Mouse (Mus musculus): ENCODE measurements at regions not wholly inside any gene's neighbourhood (a gene's known extent, or its start where the extent isn't known, plus 50 kb on each side); places are given as distances from the start of the nearest gene placed in this dataset.

DNA sequence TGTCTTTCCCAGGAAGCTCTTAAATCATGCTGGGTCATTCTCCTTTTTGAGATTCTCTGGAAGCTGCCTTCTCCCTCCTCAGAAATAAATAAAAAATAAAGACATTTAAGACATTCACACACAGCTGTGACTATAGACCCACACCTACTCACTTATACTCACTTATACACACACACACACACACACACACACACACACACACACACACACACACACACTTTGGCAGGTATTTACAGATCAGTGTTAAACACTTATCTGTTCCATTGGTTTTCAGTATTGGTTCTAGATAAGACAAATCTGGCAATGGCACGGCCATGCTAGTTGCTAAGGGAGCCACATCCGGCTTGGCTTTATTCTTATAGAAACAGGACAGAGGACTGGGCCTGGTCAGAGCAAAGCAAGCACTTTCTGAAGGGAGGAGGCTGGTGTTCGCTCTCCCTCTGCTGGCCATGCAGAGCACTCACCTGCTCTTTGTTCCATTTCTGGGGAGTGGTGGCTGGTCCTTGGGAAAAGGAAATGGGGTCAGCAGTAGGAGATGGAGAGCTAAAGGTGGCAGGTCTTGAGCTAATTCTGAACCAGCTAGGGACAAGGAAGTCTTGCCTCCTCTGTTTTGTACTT, 123.8 kb upstream of the C1qtnf7 start:
- H3K9ac ChIP-seq (ENCODE audit: low read length) = no peak overlapping the region
- DNase-seq (ENCODE audit: low spot score) (peak; percentile 58), ATAC-seq (replicated peaks; ENCODE audit: low FRiP score, low TSS enrichment, low read depth) (peak; percentile 71; the same call in 1 of the 2 replicates)
- 10% methylated on average over 3 of the region's 3 CpGs for WGBS
- H3K27ac ChIP-seq (ENCODE audit: low read depth) = no peak overlapping the region
- H3K4me1 ChIP-seq (replicated peaks; ENCODE audit: control insufficient read depth, insufficient read depth, low read length) = no peaks in the 10 kb centered on the region
- no peaks in the 10 kb centered on the region for H3K36me3 ChIP-seq (ENCODE audit: control insufficient read depth, insufficient read depth, low read length)
- no peak overlapping the region for H3K4me2 ChIP-seq (ENCODE audit: low read length)
- no peaks in the 10 kb centered on the region for H3K27me3 ChIP-seq (replicated peaks; ENCODE audit: control insufficient read depth, insufficient read depth, low read length)
- no peak overlapping the region for H3K4me3 ChIP-seq (ENCODE audit: low read depth, low read length)
- H3K9me3 ChIP-seq (ENCODE audit: control insufficient read depth, low read length) = no peaks in the 10 kb centered on the region

DNA sequence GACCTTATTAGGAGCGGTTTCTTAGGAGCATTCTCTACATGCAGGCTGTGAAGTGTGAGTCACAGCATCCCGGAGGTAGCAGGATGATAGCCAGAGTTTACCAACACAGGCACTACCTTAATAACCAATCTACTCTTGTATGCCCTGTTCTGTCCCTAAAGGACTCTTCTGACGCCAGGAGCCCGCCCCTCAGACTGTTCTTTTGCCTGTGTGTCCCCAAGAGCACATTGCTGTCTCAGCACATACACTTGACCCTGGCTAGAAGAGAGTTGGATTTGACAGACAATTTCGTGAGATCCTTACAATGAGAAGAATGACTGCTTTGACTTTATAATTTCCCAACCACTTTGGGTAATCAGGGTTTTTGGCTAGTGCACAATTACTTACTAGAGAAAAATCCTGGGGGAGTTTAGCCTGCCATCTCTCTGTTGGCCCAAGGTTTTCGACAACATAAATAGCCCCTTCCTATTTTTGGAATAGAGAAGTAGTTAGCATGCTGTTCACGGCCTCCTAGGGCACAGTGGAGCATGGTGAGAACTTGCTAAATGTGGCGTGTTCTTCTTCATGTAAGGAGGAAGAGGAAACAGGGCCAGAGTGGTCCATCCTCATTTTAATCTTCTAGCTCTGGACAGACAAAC, 122.3 kb upstream of the C1qtnf7 start:
- Histone ChIP-seq H3K27me3 (replicated peaks; ENCODE audit: control insufficient read depth, insufficient read depth, low read length) (no peaks in the 10 kb centered on the region), H3K4me2 (ENCODE audit: low read length) (no peak overlapping the region), H3K9me3 (ENCODE audit: control insufficient read depth, low read length) (no peaks in the 10 kb centered on the region), H3K9ac (ENCODE audit: low read length) (no peak overlapping the region), H3K36me3 (ENCODE audit: control insufficient read depth, insufficient read depth, low read length) (no peaks in the 10 kb centered on the region), H3K4me3 (ENCODE audit: low read depth, low read length) (no peak overlapping the region), H3K27ac (ENCODE audit: low read depth) (no peak overlapping the region), H3K4me1 (replicated peaks; ENCODE audit: control insufficient read depth, insufficient read depth, low read length) (no peaks in the 10 kb centered on the region)
- DNase-seq (ENCODE audit: low spot score) (no peak), ATAC-seq (replicated peaks; ENCODE audit: low FRiP score, low TSS enrichment, low read depth) (no peak)
- WGBS = 83% methylated on average over 8 of the region's 8 CpGs

DNA sequence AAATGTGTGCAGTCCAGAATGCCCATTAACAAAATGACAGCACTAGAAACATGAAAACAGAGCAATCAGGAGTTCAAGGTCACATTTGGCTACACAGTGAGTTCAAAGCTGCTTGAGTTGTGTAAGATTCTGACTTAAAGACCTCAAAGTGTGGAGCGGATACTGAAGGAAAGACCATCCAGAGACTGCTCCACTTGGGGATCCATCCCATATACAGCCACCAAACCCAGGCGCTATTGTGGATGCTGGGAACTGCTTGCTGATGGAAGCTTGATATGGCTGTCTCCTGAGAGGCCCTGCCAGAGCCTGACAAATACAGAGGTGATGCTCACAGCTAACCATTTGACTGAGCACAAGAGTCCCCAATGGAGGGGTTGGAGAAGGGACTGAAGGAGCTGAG, 98.1 kb upstream of the C1qtnf7 start:
- H3K4me3 ChIP-seq (ENCODE audit: low read depth, low read length) = no peak overlapping the region
- H3K36me3 ChIP-seq (ENCODE audit: control insufficient read depth, insufficient read depth, low read length) = no peaks in the 10 kb centered on the region
- ATAC-seq (replicated peaks; ENCODE audit: low FRiP score, low TSS enrichment, low read depth) (no peak), DNase-seq (ENCODE audit: low spot score) (no peak)
- no peaks in the 10 kb centered on the region for H3K4me1 ChIP-seq (replicated peaks; ENCODE audit: control insufficient read depth, insufficient read depth, low read length)
- H3K9me3 ChIP-seq (ENCODE audit: control insufficient read depth, low read length) = no peaks in the 10 kb centered on the region
- H3K9ac ChIP-seq (ENCODE audit: low read length) = no peak overlapping the region
- H3K27ac ChIP-seq (ENCODE audit: low read depth) = no peak overlapping the region
- no peak overlapping the region for H3K4me2 ChIP-seq (ENCODE audit: low read length)
- 90% methylated on average over 2 of the region's 2 CpGs for WGBS
- no peaks in the 10 kb centered on the region for H3K27me3 ChIP-seq (replicated peaks; ENCODE audit: control insufficient read depth, insufficient read depth, low read length)

DNA sequence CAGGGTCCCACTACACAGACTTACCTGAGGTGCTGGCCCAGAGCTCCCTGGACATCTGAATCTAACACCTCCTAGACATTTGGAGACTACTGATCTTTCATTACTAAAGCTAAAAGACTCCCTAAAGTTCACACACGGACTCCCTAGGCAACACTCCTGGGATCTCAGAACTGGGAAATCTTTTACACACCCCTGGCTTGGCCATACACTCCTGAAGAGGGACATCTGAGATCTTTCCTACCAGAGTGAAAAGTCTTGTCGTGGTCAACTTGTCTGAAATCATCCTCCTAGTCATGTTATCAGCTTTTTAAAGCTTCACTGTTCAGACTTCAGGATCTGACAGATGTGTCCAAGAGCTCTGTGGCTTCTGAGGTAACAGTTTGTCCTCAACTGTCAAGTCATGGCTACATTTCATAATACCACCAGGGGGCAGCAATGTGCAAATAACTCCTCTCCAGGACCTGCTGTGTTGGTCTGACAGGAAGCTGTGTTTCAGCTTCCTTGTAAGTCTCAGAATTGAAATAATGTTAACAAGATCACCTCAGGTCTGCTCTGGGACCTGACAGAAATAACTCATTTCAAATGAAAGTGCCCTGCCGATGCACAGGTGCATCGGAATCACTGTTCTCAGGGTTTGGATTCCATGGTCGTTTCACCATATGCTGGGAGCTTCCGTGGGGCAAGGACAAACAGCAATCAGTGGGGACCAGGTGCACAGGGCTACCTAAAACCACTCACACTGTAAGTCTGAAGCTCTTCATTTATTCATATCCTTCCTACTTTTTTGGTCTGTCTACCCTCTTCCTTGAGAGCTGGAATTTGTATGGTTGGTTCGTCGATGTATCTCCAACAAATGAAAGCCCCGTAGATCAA, 92.3 kb upstream of the C1qtnf7 start:
- H3K4me3 ChIP-seq (ENCODE audit: low read depth, low read length) = no peak overlapping the region
- no peaks in the 10 kb centered on the region for H3K9me3 ChIP-seq (ENCODE audit: control insufficient read depth, low read length)
- H3K9ac ChIP-seq (ENCODE audit: low read length) = no peak overlapping the region
- no peaks in the 10 kb centered on the region for H3K27me3 ChIP-seq (replicated peaks; ENCODE audit: control insufficient read depth, insufficient read depth, low read length)
- H3K36me3 ChIP-seq (ENCODE audit: control insufficient read depth, insufficient read depth, low read length) = no peaks in the 10 kb centered on the region
- peak; percentile 72 for ATAC-seq (replicated peaks; ENCODE audit: low FRiP score, low TSS enrichment, low read depth)
- H3K4me1 ChIP-seq (replicated peaks; ENCODE audit: control insufficient read depth, insufficient read depth, low read length) = no peaks in the 10 kb centered on the region
- WGBS = 66% methylated on average over 9 of the region's 9 CpGs
- no peak overlapping the region for H3K27ac ChIP-seq (ENCODE audit: low read depth)
- peak; percentile 72 for DNase-seq (ENCODE audit: low spot score)
- no peak overlapping the region for H3K4me2 ChIP-seq (ENCODE audit: low read length)

DNA sequence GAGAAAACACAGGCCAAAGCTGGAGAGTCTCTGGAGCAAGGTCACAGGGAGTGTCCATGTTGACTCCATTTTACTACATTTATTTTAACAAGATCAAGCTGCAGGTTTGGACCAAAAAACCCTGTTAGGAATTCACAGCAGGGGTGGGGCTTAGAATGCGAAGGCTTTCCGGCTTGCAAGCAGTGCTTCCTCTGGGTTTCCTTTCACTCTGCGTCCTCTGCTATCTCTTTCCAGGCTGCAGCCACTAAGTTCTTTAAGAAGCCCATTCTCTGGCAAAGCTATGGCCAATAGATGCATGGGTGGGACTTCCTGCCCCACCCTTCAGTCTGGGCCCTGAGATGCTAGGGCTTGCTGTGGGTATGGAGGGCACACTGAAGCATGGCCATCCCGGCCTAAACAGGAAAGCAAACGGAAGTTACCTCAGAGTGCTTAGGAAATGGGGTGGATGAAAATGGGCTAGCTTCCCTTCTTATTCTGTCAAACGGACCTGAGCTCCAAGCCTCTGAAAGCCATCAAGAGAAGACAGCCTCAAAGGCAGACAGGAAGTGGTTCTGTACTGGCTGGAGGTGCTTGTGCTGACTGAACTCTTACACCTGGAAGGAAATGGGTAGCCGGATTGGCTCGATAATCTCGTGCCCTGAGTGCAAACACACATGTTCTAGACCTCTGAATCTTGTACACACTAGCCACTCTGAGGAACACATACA, 90.6 kb upstream of the C1qtnf7 start:
- H3K27ac ChIP-seq (ENCODE audit: low read depth) = no peak overlapping the region
- 78% methylated on average over 9 of the region's 9 CpGs for WGBS
- DNase-seq (ENCODE audit: low spot score) (no peak), ATAC-seq (replicated peaks; ENCODE audit: low FRiP score, low TSS enrichment, low read depth) (no peak)
- H3K4me1 ChIP-seq (replicated peaks; ENCODE audit: control insufficient read depth, insufficient read depth, low read length) = no peaks in the 10 kb centered on the region
- no peaks in the 10 kb centered on the region for H3K27me3 ChIP-seq (replicated peaks; ENCODE audit: control insufficient read depth, insufficient read depth, low read length)
- no peak overlapping the region for H3K4me3 ChIP-seq (ENCODE audit: low read depth, low read length)
- H3K4me2 ChIP-seq (ENCODE audit: low read length) = no peak overlapping the region
- H3K9me3 ChIP-seq (ENCODE audit: control insufficient read depth, low read length) = no peaks in the 10 kb centered on the region
- H3K9ac ChIP-seq (ENCODE audit: low read length) = no peak overlapping the region
- no peaks in the 10 kb centered on the region for H3K36me3 ChIP-seq (ENCODE audit: control insufficient read depth, insufficient read depth, low read length)

DNA sequence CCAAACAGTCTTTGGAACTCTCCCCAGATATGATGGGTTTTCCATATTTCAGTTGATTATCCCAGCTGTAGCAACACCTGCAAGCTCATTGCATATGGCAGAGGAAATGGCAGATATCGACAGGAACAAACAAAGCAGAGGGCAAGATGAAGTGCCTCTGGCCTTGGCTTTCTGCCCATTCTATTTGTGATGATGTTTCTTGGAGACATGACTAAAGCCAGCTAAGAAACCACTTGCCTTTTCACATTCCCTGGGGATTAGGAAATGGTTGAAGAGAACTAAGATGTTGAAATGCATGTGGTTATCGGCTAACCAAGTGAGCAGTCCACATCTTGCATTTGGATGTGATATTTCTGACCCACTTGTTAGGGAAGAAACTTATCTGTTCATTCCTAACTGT, 82.0 kb upstream of the C1qtnf7 start:
- H3K4me3 ChIP-seq (ENCODE audit: low read depth, low read length) = no peak overlapping the region
- H3K27ac ChIP-seq (ENCODE audit: low read depth) = no peak overlapping the region
- 64% methylated on average over 2 of the region's 2 CpGs for WGBS
- H3K9ac ChIP-seq (ENCODE audit: low read length) = no peak overlapping the region
- no peaks in the 10 kb centered on the region for H3K27me3 ChIP-seq (replicated peaks; ENCODE audit: control insufficient read depth, insufficient read depth, low read length)
- ATAC-seq (replicated peaks; ENCODE audit: low FRiP score, low TSS enrichment, low read depth) (no peak), DNase-seq (ENCODE audit: low spot score) (no peak)
- no peaks in the 10 kb centered on the region for H3K4me1 ChIP-seq (replicated peaks; ENCODE audit: control insufficient read depth, insufficient read depth, low read length)
- no peaks in the 10 kb centered on the region for H3K36me3 ChIP-seq (ENCODE audit: control insufficient read depth, insufficient read depth, low read length)
- no peaks in the 10 kb centered on the region for H3K9me3 ChIP-seq (ENCODE audit: control insufficient read depth, low read length)
- no peak overlapping the region for H3K4me2 ChIP-seq (ENCODE audit: low read length)

DNA sequence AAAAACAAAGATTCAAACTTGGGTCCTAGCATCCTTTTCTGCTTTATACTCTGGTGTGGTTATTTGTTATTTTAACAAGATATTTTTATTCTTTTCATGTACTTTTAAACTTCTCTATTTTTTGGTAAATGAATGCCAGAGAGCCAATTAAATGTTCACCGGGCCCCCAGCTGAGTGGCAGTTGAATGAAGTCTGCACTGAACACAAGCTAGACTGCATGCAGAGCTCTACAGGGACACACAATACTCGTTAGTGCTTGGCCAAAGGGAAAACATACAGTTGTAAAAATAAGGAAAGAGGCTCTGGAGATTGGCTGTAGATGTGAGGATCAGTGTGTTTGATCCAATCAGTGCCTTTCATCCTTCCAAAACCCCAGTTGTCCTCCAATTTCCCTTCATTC, 76.1 kb upstream of the C1qtnf7 start:
- Histone ChIP-seq H3K9me3 (ENCODE audit: control insufficient read depth, low read length) (no peaks in the 10 kb centered on the region), H3K27me3 (replicated peaks; ENCODE audit: control insufficient read depth, insufficient read depth, low read length) (no peaks in the 10 kb centered on the region), H3K36me3 (ENCODE audit: control insufficient read depth, insufficient read depth, low read length) (no peaks in the 10 kb centered on the region), H3K4me3 (ENCODE audit: low read depth, low read length) (no peak overlapping the region), H3K4me1 (replicated peaks; ENCODE audit: control insufficient read depth, insufficient read depth, low read length) (no peaks in the 10 kb centered on the region), H3K4me2 (ENCODE audit: low read length) (no peak overlapping the region), H3K9ac (ENCODE audit: low read length) (no peak overlapping the region), H3K27ac (ENCODE audit: low read depth) (no peak overlapping the region)
- 81% methylated on average over 2 of the region's 2 CpGs for WGBS
- DNase-seq (ENCODE audit: low spot score) (no peak), ATAC-seq (replicated peaks; ENCODE audit: low FRiP score, low TSS enrichment, low read depth) (no peak)

DNA sequence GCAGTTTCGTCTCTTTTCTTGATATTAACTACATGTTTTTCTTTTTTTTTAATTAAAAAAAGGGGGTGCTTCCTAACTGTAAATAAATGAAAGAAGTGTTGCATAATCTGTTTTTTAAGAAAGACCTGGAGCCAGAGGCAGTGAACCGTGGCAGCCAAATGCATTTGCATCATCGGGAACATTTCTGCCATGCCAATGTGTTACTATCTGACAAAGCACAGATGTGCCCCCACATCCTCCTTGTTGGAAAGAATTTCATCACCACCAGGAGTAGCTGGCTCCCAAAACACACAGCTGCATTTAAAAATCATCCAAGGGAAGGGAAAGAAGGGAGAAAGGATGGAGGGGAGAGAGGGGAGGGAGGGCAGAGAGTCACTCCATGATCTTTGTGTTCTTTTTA, 74.0 kb upstream of the C1qtnf7 start:
- no peak overlapping the region for H3K4me3 ChIP-seq (ENCODE audit: low read depth, low read length)
- no peak for DNase-seq (ENCODE audit: low spot score)
- H3K9ac ChIP-seq (ENCODE audit: low read length) = no peak overlapping the region

More for the DNA sequence above, 74.0 kb upstream of the C1qtnf7 start:
- no peaks in the 10 kb centered on the region for H3K36me3 ChIP-seq (ENCODE audit: control insufficient read depth, insufficient read depth, low read length)
- H3K4me2 ChIP-seq (ENCODE audit: low read length) = no peak overlapping the region
- H3K27me3 ChIP-seq (replicated peaks; ENCODE audit: control insufficient read depth, insufficient read depth, low read length) = no peaks in the 10 kb centered on the region
- H3K27ac ChIP-seq (ENCODE audit: low read depth) = no peak overlapping the region
- ATAC-seq (replicated peaks; ENCODE audit: low FRiP score, low TSS enrichment, low read depth) = no peak
- H3K9me3 ChIP-seq (ENCODE audit: control insufficient read depth, low read length) = no peaks in the 10 kb centered on the region
- no peaks in the 10 kb centered on the region for H3K4me1 ChIP-seq (replicated peaks; ENCODE audit: control insufficient read depth, insufficient read depth, low read length)
- whole genome bisulfite sequencing = 48% methylated on average over 3 of the region's 3 CpGs
